Comparison of ENCODE assay signal across 11 mouse cellular contexts in the genomic region with DNA sequence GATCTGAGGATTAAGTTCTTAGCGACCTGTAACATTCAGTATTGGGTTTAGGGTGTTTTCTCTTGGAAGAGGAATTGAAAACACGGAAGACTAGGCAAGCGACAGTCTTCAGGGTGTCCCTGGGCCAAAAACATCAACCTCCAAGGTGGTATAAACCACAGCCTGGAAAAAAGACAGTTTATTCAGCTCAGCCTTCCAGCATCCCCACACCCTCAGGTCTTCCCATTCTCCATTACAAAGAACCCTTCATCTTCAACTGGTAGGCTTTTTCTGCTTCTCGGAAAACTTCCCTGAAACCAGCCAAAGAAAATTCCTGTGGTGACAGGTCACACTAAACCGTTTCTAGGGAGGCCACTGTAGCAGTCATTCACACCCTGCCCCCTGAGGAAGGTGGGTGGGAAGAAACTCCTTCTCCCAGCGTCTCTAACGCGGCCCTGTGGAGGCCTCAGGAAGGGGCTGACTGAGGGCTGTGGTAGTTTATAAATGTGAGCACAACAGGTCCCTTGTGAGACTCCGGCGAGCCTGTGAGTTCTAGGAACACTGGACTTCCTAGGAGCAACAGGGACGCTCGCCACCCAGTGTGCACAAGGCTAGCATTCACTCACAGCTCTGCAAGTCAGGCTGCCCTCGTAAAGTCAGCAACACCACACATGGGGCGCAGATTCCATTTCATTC. TPM values are rescaled to one million over a fixed set of nuclear protein-coding genes. Genes with fewer than 3 reads are reported as not detected.
DNase-seq lines count a peak whose midpoint lies in the region; ATAC-seq and TF ChIP-seq lines count a peak whose summit lies in the region.
"Had no signal": no experiment of that assay in that cellular context is flagged by ENCODE, and none has a peak within 500 bp of the region (broad histone marks: within the 10 kb centered on the region; RNA-seq: fewer than 3 reads in every experiment).

No protein-coding gene starts in this region.

- DNase-seq in gastrocnemius, adult 2 months, result no peak
- DNase-seq in gastrocnemius, adult 18-20 months (ENCODE audit: low spot score), result no peak
- peak; percentile 10 for DNase-seq in layer of hippocampus, adult 9-11 months
- DNase-seq in layer of hippocampus, adult 9-10 months (ENCODE audit: low spot score), result no peak
- DNase-seq in left cerebral cortex, adult 2 months (ENCODE audit: extremely low spot score in 1 of 2, low spot score in 2 of 2), result no peak
- DNase-seq: kidney, adult 8-10 months had no signal

- H3K4me2 ChIP-seq in neural tube, embryonic 14.5 days (ENCODE audit: low read depth, low read length), result no peak overlapping the region

- peaks cover 5% of the 10 kb centered on the region for H3K4me1 ChIP-seq in embryonic fibroblast, embryonic 13.5 days (ENCODE audit: control insufficient read depth, insufficient read depth, low read length)
- H3K4me1 ChIP-seq in neural tube, embryonic 14.5 days (ENCODE audit: control insufficient read depth, insufficient read depth, low read length), result 0 out of 2 replicates have a peak, but pooled peaks cover 3% of the 10 kb centered on the region

- peak overlapping the region; percentile 70 for H3K27ac ChIP-seq in gastrocnemius, adult 2 months
- H3K27ac ChIP-seq in embryonic fibroblast, embryonic 13.5 days (ENCODE audit: insufficient read depth, low read length), result peak overlapping the region; percentile 74
- no peak overlapping the region for H3K27ac ChIP-seq in neural tube, embryonic 14.5 days (ENCODE audit: low read depth, low read length)
- no peak overlapping the region for H3K27ac ChIP-seq in left cerebral cortex, adult 2 months
- H3K27ac ChIP-seq: macrophage had no signal

- peaks cover 26% of the 10 kb centered on the region; the same call in 1 of the 2 replicates for H3K36me3 ChIP-seq in neural tube, embryonic 14.5 days (ENCODE audit: control insufficient read depth, insufficient read depth, low read length)

- ATAC-seq in neural tube, embryonic 14.5 days (ENCODE audit: low read depth), result peak; percentile 54; the same call in 1 of the 2 replicates
- no peak for ATAC-seq in erythroblast, adult 5-6 weeks (replicated peaks; ENCODE audit: low FRiP score, poor library complexity, severe bottlenecking)

- no peak overlapping the region for H3K4me3 ChIP-seq in gastrocnemius, adult 2 months
- H3K4me3 ChIP-seq in embryonic fibroblast, embryonic 13.5 days (ENCODE audit: insufficient read depth, low read length), result no peak overlapping the region
- no peak overlapping the region for H3K4me3 ChIP-seq in neural tube, embryonic 14.5 days (ENCODE audit: low read depth, low read length)
- no peak overlapping the region for H3K4me3 ChIP-seq in left cerebral cortex, adult 2 months

- WGBS in neural tube, embryonic 14.5 days, result 28% methylated on average over 14 of the region's 14 CpGs

- no peak for TF ChIP-seq POLR2A in embryonic fibroblast, embryonic 13.5 days (IDR thresholded peaks at IDR 0.05; ENCODE audit: low read depth, low read length)

- TF ChIP-seq CTCF in gastrocnemius, adult 2 months (IDR thresholded peaks at IDR 0.05), result no peak
- TF ChIP-seq CTCF in embryonic fibroblast, embryonic 13.5 days (IDR thresholded peaks at IDR 0.05; ENCODE audit: borderline replicate concordance, insufficient read depth, low read length), result no peak
- TF ChIP-seq CTCF in left cerebral cortex, adult 2 months (IDR thresholded peaks at IDR 0.05), result no peak

- no peaks in the 10 kb centered on the region for H3K27me3 ChIP-seq in neural tube, embryonic 14.5 days (ENCODE audit: control insufficient read depth, insufficient read depth, low read length)

- intact Hi-C loops in gastrocnemius, adult 2 months (cut with DNase I), result no loop called here
- intact Hi-C loops in left cerebral cortex, adult 2 months (cut with DNase I), result no loop called here

- no peak overlapping the region for H3K9ac ChIP-seq in neural tube, embryonic 14.5 days (replicated peaks; ENCODE audit: low read depth, low read length)

- H3K9me3 ChIP-seq in neural tube, embryonic 14.5 days (ENCODE audit: control insufficient read depth, low read length), result no peaks in the 10 kb centered on the region

RNA-seq across cellular contexts. Expression of gene Kcns1, which starts 20.7 kb away (rescaled TPM):
- total RNA-seq in gastrocnemius, adult 2 months (2021), result 1 to 10 TPM in 1 of 2 experiments, under 1 TPM in 1; 0.31 to 1.0 TPM
- total RNA-seq in gastrocnemius, adult 18-20 months (2021), result 1 to 10 TPM; 1.4 to 1.5 TPM
- 0.23 and 1.1 TPM in 2 replicates for polyA plus RNA-seq in embryonic fibroblast, embryonic 13.5 days (2011; ENCODE audit: insufficient read length, low read depth, missing spikeins)
- polyA plus RNA-seq in neural tube, embryonic 14.5 days (2014; fragmentation: Nextera tagmentation; extraction: Ambion mirVana), result 1.1 and 1.7 TPM in 2 replicates
- 10 to 100 TPM; 20.3 to 20.7 TPM for total RNA-seq in left cerebral cortex, adult 2 months (2021)
- not detected in 2 replicates for total RNA-seq in erythroblast, adult 5-6 weeks (2015; ENCODE audit: low replicate concordance)
- total RNA-seq in erythroblast, adult 5-6 weeks (2017; ENCODE audit: low replicate concordance), result not detected in 2 replicates
- polyA plus RNA-seq: macrophage had no signal

RNA-seq across cellular contexts. Expression of gene Wfdc5, which starts 32.3 kb away (rescaled TPM):
- total RNA-seq in gastrocnemius, adult 2 months (2021), result not detected
- total RNA-seq in gastrocnemius, adult 18-20 months (2021), result under 1 TPM in 1 of 2 experiments, not detected in 1; 0.11 TPM
- not detected in 2 replicates for polyA plus RNA-seq in embryonic fibroblast, embryonic 13.5 days (2011; ENCODE audit: insufficient read length, low read depth, missing spikeins)
- not detected in 2 replicates for polyA plus RNA-seq in neural tube, embryonic 14.5 days (2014; fragmentation: Nextera tagmentation; extraction: Ambion mirVana)
- not detected for total RNA-seq in left cerebral cortex, adult 2 months (2021)
- total RNA-seq in erythroblast, adult 5-6 weeks (2015; ENCODE audit: low replicate concordance), result not detected in 2 replicates
- total RNA-seq in erythroblast, adult 5-6 weeks (2017; ENCODE audit: low replicate concordance), result not detected in 2 replicates
- total RNA-seq: left cerebral cortex, postnatal 36 days had no signal
- polyA plus RNA-seq: macrophage had no signal

RNA-seq across cellular contexts. Expression of gene Wfdc12, which starts 40.2 kb away (rescaled TPM):
- total RNA-seq in gastrocnemius, adult 2 months (2021), result not detected
- not detected for total RNA-seq in gastrocnemius, adult 18-20 months (2021)
- polyA plus RNA-seq in embryonic fibroblast, embryonic 13.5 days (2011; ENCODE audit: insufficient read length, low read depth, missing spikeins), result not detected in 2 replicates
- polyA plus RNA-seq in neural tube, embryonic 14.5 days (2014; fragmentation: Nextera tagmentation; extraction: Ambion mirVana), result not detected in 2 replicates
- total RNA-seq in left cerebral cortex, adult 2 months (2021), result not detected
- total RNA-seq in erythroblast, adult 5-6 weeks (2015; ENCODE audit: low replicate concordance), result not detected in 2 replicates
- not detected in 2 replicates for total RNA-seq in erythroblast, adult 5-6 weeks (2017; ENCODE audit: low replicate concordance)
- total RNA-seq: left cerebral cortex, postnatal 36 days had no signal
- polyA plus RNA-seq: macrophage had no signal

RNA-seq across cellular contexts. Expression of gene Wfdc15a, which starts 49.7 kb away (rescaled TPM):
- not detected for total RNA-seq in gastrocnemius, adult 2 months (2021)
- total RNA-seq in gastrocnemius, adult 18-20 months (2021), result not detected
- not detected in 2 replicates for polyA plus RNA-seq in embryonic fibroblast, embryonic 13.5 days (2011; ENCODE audit: insufficient read length, low read depth, missing spikeins)
- not detected in 2 replicates for polyA plus RNA-seq in neural tube, embryonic 14.5 days (2014; fragmentation: Nextera tagmentation; extraction: Ambion mirVana)
- total RNA-seq in left cerebral cortex, adult 2 months (2021), result not detected
- total RNA-seq in erythroblast, adult 5-6 weeks (2015; ENCODE audit: low replicate concordance), result not detected in 2 replicates
- not detected in 2 replicates for total RNA-seq in erythroblast, adult 5-6 weeks (2017; ENCODE audit: low replicate concordance)
- total RNA-seq: left cerebral cortex, postnatal 36 days had no signal
- polyA plus RNA-seq: macrophage had no signal

Comparison
In these comparisons a context has a peak if more than half of its experiments do, and no peak if none do; other contexts are left out.
1. H3K27ac ChIP-seq: peak in gastrocnemius, adult 2 months (single experiment) and embryonic fibroblast, embryonic 13.5 days (single experiment); none in neural tube, embryonic 14.5 days (single experiment) and left cerebral cortex, adult 2 months (single experiment).
2. RNA of gene Kcns1, which starts 20.7 kb away (total RNA-seq): 20.3 to 20.7 TPM in left cerebral cortex, adult 2 months; 1.4 to 1.5 TPM in gastrocnemius, adult 18-20 months, 0.31 to 1.0 TPM in gastrocnemius, adult 2 months and not detected in erythroblast, adult 5-6 weeks; every median in the first group is over 4 times any median in the second.